Mouse (Mus musculus): ENCODE measurements around the gene Gbe1.

Gene Gbe1

DNA sequence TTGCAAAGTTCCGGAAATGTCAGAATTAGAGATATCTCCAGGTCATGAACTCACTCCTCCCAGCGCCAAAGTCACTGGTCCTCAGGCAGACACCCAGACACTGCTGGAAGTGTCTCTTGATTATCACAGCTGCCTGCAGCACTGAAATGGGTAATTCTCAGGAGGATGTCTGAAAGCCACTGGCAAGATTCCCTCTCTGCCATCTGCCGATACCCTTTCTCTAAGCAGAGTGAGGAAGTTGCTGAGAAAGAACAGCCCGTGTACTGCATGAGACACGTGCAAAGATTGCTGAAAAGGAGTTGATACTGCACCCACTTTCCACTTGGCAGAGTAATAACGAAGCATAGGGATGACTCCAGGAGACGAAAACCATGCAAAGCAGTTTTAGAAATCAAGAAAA is 272.2 kb downstream of the Gbe1 start:
- DNase-seq: no peak

DNA sequence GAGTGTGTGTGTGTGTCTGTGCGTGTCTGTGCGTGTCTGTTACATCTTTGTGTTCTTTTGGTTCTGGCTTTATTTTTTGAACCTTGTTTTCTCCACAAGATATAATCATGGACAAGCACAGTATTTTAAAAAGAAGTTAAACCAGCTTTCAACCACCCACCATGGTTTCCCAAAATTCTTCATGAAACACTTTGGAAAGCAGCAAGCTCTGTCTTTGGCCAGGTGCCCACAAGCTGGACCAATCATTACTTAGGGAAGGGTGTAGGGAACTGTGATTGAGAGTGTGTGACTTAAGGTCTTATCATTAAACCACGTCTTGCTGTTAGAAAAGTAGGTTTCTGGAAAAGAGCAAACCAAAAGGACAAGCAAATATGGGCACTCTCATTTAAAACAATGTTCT is 288.6 kb downstream of the Gbe1 start:
- DNase-seq: no peak

GRCm38 (mm10) chr16:70608358-70608757 is 294.6 kb downstream of the Gbe1 start:
- DNase-seq: no peak

GRCm38 (mm10) chr16:70617691-70618090 is 303.9 kb downstream of the Gbe1 start:
- DNase-seq: no peak

GRCm38 (mm10) chr16:70618168-70618567 is 304.4 kb downstream of the Gbe1 start:
- no peak for DNase-seq
